Mouse (Mus musculus) adrenal gland, postnatal 36 days (tissue): ENCODE measurements around the gene Gm26938. TPM values are rescaled to one million over a fixed set of nuclear protein-coding genes. Genes with fewer than 3 reads are reported as not detected.

Experiments
- DNase-seq, 2 experiments: peaks; one replicate each; pipeline ENCODE4 v3.0.0; 2021; ENCODE audit warnings: mixed read lengths in 1 of 2
- total RNA-seq, 2 experiments: library from RNA; stranded (reverse); gene quantifications; 2 replicates each; pipeline ENCODE4 v1.2.3; 2021

The Gm26938 gene
- total RNA-seq, 2 experiments from 2014 or later = not detected

GRCm38 (mm10) chr5:139815964-139816363, 10.2 kb downstream of the Gm26938 start:
- DNase-seq = peak; percentile 44 to 66

GRCm38 (mm10) chr5:139813963-139814381, 12.2 kb downstream of the Gm26938 start:
- DNase-seq = no peak

- DNase-seq = no peak
Observed at GRCm38 (mm10) chr5:139813126-139813490, 13.1 kb downstream of the Gm26938 start.

GRCm38 (mm10) chr5:139812398-139813125, 13.6 kb downstream of the Gm26938 start:
- no peak for DNase-seq

- DNase-seq = no peak
Observed at GRCm38 (mm10) chr5:139811677-139812397, 14.4 kb downstream of the Gm26938 start.

- no peak for DNase-seq
Observed at GRCm38 (mm10) chr5:139809397-139809796, 16.8 kb downstream of the Gm26938 start.

- no peak for DNase-seq
Observed at GRCm38 (mm10) chr5:139805924-139806323, 20.3 kb downstream of the Gm26938 start.

GRCm38 (mm10) chr5:139804573-139805111, 21.6 kb downstream of the Gm26938 start:
- no peak for DNase-seq

- DNase-seq = no peak
Observed at GRCm38 (mm10) chr5:139804107-139804551, 22.1 kb downstream of the Gm26938 start.

- DNase-seq = peak; percentile 50 to 71
Observed at GRCm38 (mm10) chr5:139803601-139804102, 22.6 kb downstream of the Gm26938 start.

GRCm38 (mm10) chr5:139803165-139803564, 23.0 kb downstream of the Gm26938 start:
- DNase-seq = no peak

GRCm38 (mm10) chr5:139801880-139802279, 24.3 kb downstream of the Gm26938 start:
- no peak for DNase-seq

- DNase-seq = no peak
Observed at GRCm38 (mm10) chr5:139801231-139801630, 25.0 kb downstream of the Gm26938 start.

- no peak for DNase-seq
Observed at GRCm38 (mm10) chr5:139799801-139800590, 26.2 kb downstream of the Gm26938 start.

GRCm38 (mm10) chr5:139799041-139799440, 27.2 kb downstream of the Gm26938 start:
- DNase-seq = no peak

GRCm38 (mm10) chr5:139798168-139798900, 27.9 kb downstream of the Gm26938 start:
- peak in 1 of 2 experiments; percentile 47 for DNase-seq

GRCm38 (mm10) chr5:139797473-139798167, 28.6 kb downstream of the Gm26938 start:
- peak; percentile 91 to 92 for DNase-seq

- peak; percentile 93 for DNase-seq
Observed at GRCm38 (mm10) chr5:139796900-139797299, 29.3 kb downstream of the Gm26938 start.

- DNase-seq = no peak
Observed at GRCm38 (mm10) chr5:139796001-139796620, 30.1 kb downstream of the Gm26938 start.

- peak; percentile 73 to 82 for DNase-seq
Observed at GRCm38 (mm10) chr5:139794938-139795337, 31.3 kb downstream of the Gm26938 start.
